Mouse (Mus musculus) myocyte (in vitro differentiated cells): ENCODE measurements around the gene Pih1h3b. TPM values are rescaled to one million over a fixed set of nuclear protein-coding genes. Genes with fewer than 3 reads are reported as not detected.

Source experiments
- H3K27me3 ChIP-seq: one replicate; pipeline ENCODE4 v1.6.1; 2011; ENCODE audit not compliant: control insufficient read depth, insufficient read depth, insufficient read length
- H3K36me3 ChIP-seq: one replicate; pipeline ENCODE4 v1.6.1; 2011; ENCODE audit not compliant: control insufficient read depth, insufficient read depth
- H3K4me2 ChIP-seq: one replicate; pipeline ENCODE4 v1.6.1; 2011; ENCODE audit warnings: low read depth, control low read depth
- H3K4me3 ChIP-seq: one replicate; pipeline ENCODE4 v1.5.1; 2011; ENCODE audit warnings: mild to moderate bottlenecking, control low read depth, moderate library complexity
- H3K79me2 ChIP-seq: one replicate; pipeline ENCODE4 v1.6.1; 2011; ENCODE audit not compliant: control insufficient read depth, insufficient read depth
- H3ac ChIP-seq: one replicate; pipeline ENCODE4 v1.6.1; 2011; ENCODE audit not compliant: control insufficient read depth, insufficient read length
- CEBPB ChIP-seq: IDR thresholded peaks from 2 replicates; pipeline ENCODE4 v1.6.1; 2011; ENCODE audit warnings: mild to moderate bottlenecking, moderate library complexity; ENCODE audit not compliant: poor library complexity, insufficient read depth, severe bottlenecking
- E2F4 ChIP-seq: IDR thresholded peaks from one replicate; pipeline ENCODE4 v1.6.1; 2011; ENCODE audit warnings: mild to moderate bottlenecking, control low read depth, moderate library complexity; ENCODE audit not compliant: insufficient read depth
- MAX ChIP-seq: IDR thresholded peaks from one replicate; pipeline ENCODE4 v1.6.1; 2011; ENCODE audit warnings: low read depth, mild to moderate bottlenecking, control low read depth
- MYOD1 ChIP-seq, 3 experiments: IDR thresholded peaks; one replicate each; pipeline ENCODE4 v1.6.1; 2011; ENCODE audit warnings: control low read depth in 2 of 3, low read depth in 2 of 3, mild to moderate bottlenecking in 2 of 3, moderate library complexity in 1 of 3; ENCODE audit not compliant: insufficient read length in 2 of 3, control insufficient read depth in 1 of 3
- MYOG ChIP-seq, 3 experiments: IDR thresholded peaks; one replicate each; pipeline ENCODE4 v1.6.1; 2011; ENCODE audit warnings: control low read depth in 2 of 3, low read depth in 2 of 3, mild to moderate bottlenecking in 2 of 3; ENCODE audit not compliant: insufficient read length in 2 of 3, control insufficient read depth in 1 of 3, insufficient read depth in 1 of 3
- POLR2A ChIP-seq: IDR thresholded peaks from one replicate; pipeline ENCODE4 v1.6.1; 2011; ENCODE audit warnings: low read depth, mild to moderate bottlenecking, control low read depth, moderate library complexity; ENCODE audit not compliant: insufficient read length
- POLR2AphosphoS2 ChIP-seq: IDR thresholded peaks from one replicate; pipeline ENCODE4 v1.6.1; 2011; ENCODE audit warnings: low read depth, control low read depth; ENCODE audit not compliant: insufficient read length
- REST ChIP-seq: IDR thresholded peaks from one replicate; pipeline ENCODE4 v1.6.1; 2011; ENCODE audit warnings: mild to moderate bottlenecking, control low read depth, moderate library complexity; ENCODE audit not compliant: insufficient read depth, insufficient read length
- SRF ChIP-seq: IDR thresholded peaks from one replicate; pipeline ENCODE4 v1.6.1; 2011; ENCODE audit warnings: low read depth; ENCODE audit not compliant: control insufficient read depth, insufficient read length
- TCF12 ChIP-seq: IDR thresholded peaks from one replicate; pipeline ENCODE4 v1.6.1; 2011; ENCODE audit warnings: mild to moderate bottlenecking, control low read depth; ENCODE audit not compliant: poor library complexity, insufficient read depth, severe bottlenecking
- TCF3 ChIP-seq: IDR thresholded peaks from one replicate; pipeline ENCODE4 v1.6.1; 2011; ENCODE audit warnings: low read depth, control low read depth; ENCODE audit not compliant: insufficient read length
- USF1 ChIP-seq: IDR thresholded peaks from one replicate; pipeline ENCODE4 v1.6.1; 2011; ENCODE audit warnings: low read depth, mild to moderate bottlenecking, control low read depth, moderate library complexity
- polyA plus RNA-seq: library from polyadenylated mRNA; unstranded; fragments of >200 nt; fragmentation: generic; extraction: Trizol; gene quantifications from one replicate; pipeline ENCODE4 v1.2.1, GENCODE M21; 2012; ENCODE audit warnings: missing spikeins

Pih1h3b gene
- not detected for polyA plus RNA-seq

- no peak within 1 kb of the TSS for H3K4me2 ChIP-seq
- H3ac ChIP-seq: no peak within 1 kb of the TSS
- no peaks in the 10 kb centered on the region for H3K27me3 ChIP-seq
- TF ChIP-seq CEBPB (no peak), E2F4 (no peak), TCF3 (no peak), TCF12 (no peak), POLR2AphosphoS2 (no peak), SRF (no peak), MYOG (IDR thresholded peaks at IDR 0.05; ENCODE audit: control insufficient read depth in 1 of 3, insufficient read depth in 1 of 3, insufficient read length in 2 of 3, low read depth in 2 of 3) (no peak), POLR2A (no peak), REST (no peak), MAX (no peak), MYOD1 (IDR thresholded peaks at IDR 0.05; ENCODE audit: control insufficient read depth in 1 of 3, insufficient read length in 2 of 3, low read depth in 2 of 3) (no peak), USF1 (no peak)
- H3K36me3 ChIP-seq: no peaks in the 10 kb centered on the region
- H3K79me2 ChIP-seq: no peaks in the 10 kb centered on the region
- no peak within 1 kb of the TSS for H3K4me3 ChIP-seq
Measured at GRCm38 (mm10) chrX:140062135-140062975, at the start of gene Pih1h3b, which contains the start of gene Nup62cl. Gene Pih1h3b, plus strand, starts transcription at chrX:140062879. Gene Nup62cl, minus strand, starts transcription at chrX:140062712.

- Histone ChIP-seq H3K4me2 (no peak overlapping the region), H3K4me3 (no peak overlapping the region), H3K27me3 (no peaks in the 10 kb centered on the region), H3K79me2 (no peaks in the 10 kb centered on the region), H3ac (no peak overlapping the region), H3K36me3 (no peaks in the 10 kb centered on the region)
- TF ChIP-seq TCF12: no peak
- no peak for TF ChIP-seq E2F4
- TF ChIP-seq MYOG (IDR thresholded peaks at IDR 0.05; ENCODE audit: control insufficient read depth in 1 of 3, insufficient read depth in 1 of 3, insufficient read length in 2 of 3, low read depth in 2 of 3): no peak
- TF ChIP-seq POLR2A: no peak
- TF ChIP-seq REST: no peak
- TF ChIP-seq TCF3: no peak
- TF ChIP-seq CEBPB: no peak
- TF ChIP-seq MAX: no peak
- TF ChIP-seq POLR2AphosphoS2: no peak
- TF ChIP-seq MYOD1 (IDR thresholded peaks at IDR 0.05; ENCODE audit: control insufficient read depth in 1 of 3, insufficient read length in 2 of 3, low read depth in 2 of 3): no peak
- no peak for TF ChIP-seq USF1
- no peak for TF ChIP-seq SRF
Measured at GRCm38 (mm10) chrX:140060886-140061874, 1.5 kb upstream of the Pih1h3b start.

DNA sequence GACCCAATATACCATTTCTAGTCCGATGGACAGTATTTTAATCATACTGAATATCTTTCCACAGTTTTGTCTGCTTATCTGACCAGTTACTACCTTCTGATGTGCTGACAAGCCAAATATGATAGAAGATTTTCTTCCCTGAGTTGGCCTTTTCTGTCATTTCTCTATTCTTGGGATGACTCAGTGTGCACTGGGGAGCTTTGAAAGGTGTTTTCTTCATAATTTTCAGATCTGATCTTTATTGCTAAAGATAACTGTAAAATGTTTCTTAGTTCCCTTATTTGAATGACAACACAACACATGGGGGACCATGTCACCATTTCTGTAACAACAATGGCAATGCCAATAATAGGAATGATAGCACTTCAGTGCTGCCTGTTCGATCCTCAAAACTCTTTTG lies 19.9 kb downstream of the Pih1h3b start:
- no peaks in the 10 kb centered on the region for H3K79me2 ChIP-seq
- no peak overlapping the region for H3K4me3 ChIP-seq
- no peak overlapping the region for H3ac ChIP-seq
- no peaks in the 10 kb centered on the region for H3K27me3 ChIP-seq
- H3K4me2 ChIP-seq: no peak overlapping the region
- no peaks in the 10 kb centered on the region for H3K36me3 ChIP-seq
- TF ChIP-seq MYOD1 (IDR thresholded peaks at IDR 0.05; ENCODE audit: control insufficient read depth in 1 of 3, insufficient read length in 2 of 3, low read depth in 2 of 3) (no peak), POLR2A (no peak), MAX (no peak), CEBPB (no peak), USF1 (no peak), TCF3 (no peak), SRF (no peak), MYOG (IDR thresholded peaks at IDR 0.05; ENCODE audit: control insufficient read depth in 1 of 3, insufficient read depth in 1 of 3, insufficient read length in 2 of 3, low read depth in 2 of 3) (no peak), REST (no peak), POLR2AphosphoS2 (no peak), E2F4 (no peak), TCF12 (no peak)

GRCm38 (mm10) chrX:140094066-140094465 lies 31.4 kb downstream of the Pih1h3b start:
- H3K27me3 ChIP-seq: no peaks in the 10 kb centered on the region
- H3K4me3 ChIP-seq: no peak overlapping the region
- H3K79me2 ChIP-seq: no peaks in the 10 kb centered on the region
- TF ChIP-seq TCF3 (no peak), TCF12 (no peak), POLR2AphosphoS2 (no peak), SRF (no peak), E2F4 (no peak), MYOD1 (IDR thresholded peaks at IDR 0.05; ENCODE audit: control insufficient read depth in 1 of 3, insufficient read length in 2 of 3, low read depth in 2 of 3) (no peak), CEBPB (no peak), MAX (no peak), REST (no peak), MYOG (IDR thresholded peaks at IDR 0.05; ENCODE audit: control insufficient read depth in 1 of 3, insufficient read depth in 1 of 3, insufficient read length in 2 of 3, low read depth in 2 of 3) (no peak), POLR2A (no peak), USF1 (no peak)
- no peak overlapping the region for H3K4me2 ChIP-seq
- H3ac ChIP-seq: no peak overlapping the region
- H3K36me3 ChIP-seq: no peaks in the 10 kb centered on the region

Other genes with a start within 250 kb of the Pih1h3b start
- gene Morc4, start 191.2 kb upstream of the Pih1h3b start, polyA plus RNA-seq: 9.6 TPM
- 1.3 TPM for gene Rbm41, start 64.3 kb upstream of the Pih1h3b start, polyA plus RNA-seq
- not detected for gene Nup62cl, start 167 bp upstream of the Pih1h3b start, polyA plus RNA-seq